Mouse (Mus musculus): ENCODE measurements at regions not wholly inside any gene's neighbourhood (a gene's known extent, or its start where the extent isn't known, plus 50 kb on each side); places are given as distances from the start of the nearest gene placed in this dataset.
"Not testable (repeated sequence)": the region's sequence is repeated elsewhere in the genome, so short reads cannot be mapped to it uniquely, and the experiment has no call there.

DNA sequence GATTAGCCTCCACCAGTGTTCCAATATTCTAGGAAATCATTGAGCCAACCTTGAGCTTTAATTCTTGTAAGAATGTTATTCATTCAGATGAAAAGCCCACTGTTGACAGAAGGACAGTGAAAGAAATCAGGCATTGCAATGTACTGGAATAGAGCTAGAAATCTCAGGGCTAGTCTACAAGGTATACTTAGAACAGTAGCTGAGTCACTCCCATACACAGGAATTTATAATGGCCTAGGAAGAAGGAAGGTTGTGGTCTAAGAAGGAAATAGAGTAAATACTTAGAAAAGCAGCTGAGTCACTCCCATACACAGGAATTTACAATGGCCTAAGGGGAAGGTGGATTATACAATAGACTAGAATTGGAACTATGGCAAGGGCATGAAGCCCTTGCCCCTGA, 174.6 kb downstream of the Fam181b start:
- not testable (repeated sequence) for H3K9me3 ChIP-seq (ENCODE audit: control insufficient read depth, low read length); H3K4me3 ChIP-seq (ENCODE audit: low read depth, low read length); ATAC-seq (ENCODE audit: low read depth); H3K4me1 ChIP-seq (ENCODE audit: control insufficient read depth, insufficient read depth, low read length); H3K4me2 ChIP-seq (ENCODE audit: low read depth, low read length); H3K9ac ChIP-seq (replicated peaks; ENCODE audit: low read depth, low read length); H3K27ac ChIP-seq (ENCODE audit: low read depth, low read length); H3K36me3 ChIP-seq (ENCODE audit: control insufficient read depth, insufficient read depth, low read length); H3K27me3 ChIP-seq (ENCODE audit: control insufficient read depth, insufficient read depth, low read length)

DNA sequence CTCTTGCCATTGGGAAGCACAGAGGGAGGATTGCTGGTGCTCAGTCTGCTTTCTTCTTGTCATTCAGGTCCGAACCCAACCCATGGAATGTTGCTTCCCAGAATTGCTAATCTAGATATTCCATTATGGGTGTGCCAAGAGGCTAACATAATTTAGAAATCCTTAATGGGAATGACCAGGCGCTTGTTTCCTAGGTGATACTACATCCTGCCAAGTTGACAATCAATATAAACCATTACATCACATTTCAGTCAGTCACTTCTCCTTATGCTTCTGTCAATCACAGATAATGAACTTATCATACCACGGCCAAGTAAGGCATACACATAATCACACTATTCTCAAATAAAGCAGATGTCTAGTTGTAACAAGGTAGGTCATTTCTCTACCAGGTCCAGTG, 206.1 kb downstream of the Fam181b start:
- no peak for ATAC-seq (ENCODE audit: low read depth)
- no peak overlapping the region for H3K4me2 ChIP-seq (ENCODE audit: low read depth, low read length)
- WGBS = 92% methylated on average over 3 of the region's 3 CpGs

DNA sequence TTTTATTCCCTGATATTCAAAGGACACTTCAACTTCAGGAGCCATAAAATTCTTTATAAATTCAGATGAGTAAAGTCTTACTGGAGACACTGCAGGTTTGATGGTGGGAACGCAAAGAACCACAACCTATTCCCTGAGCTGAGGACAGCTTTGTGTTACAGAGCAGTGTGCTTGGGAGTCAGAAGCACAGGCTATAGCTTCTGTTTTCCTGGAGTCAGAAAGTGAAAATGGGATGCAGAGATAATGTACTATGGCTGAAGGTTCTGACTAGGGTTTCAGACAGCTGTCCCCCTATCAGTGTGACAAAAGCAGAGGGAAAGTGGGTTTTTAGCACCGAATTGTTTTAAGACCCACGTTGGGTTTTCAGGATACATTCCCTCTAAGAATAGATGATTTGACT, 211.8 kb downstream of the Fam181b start:
- H3K36me3 ChIP-seq (ENCODE audit: control insufficient read depth, insufficient read depth, low read length) = no peaks in the 10 kb centered on the region
- H3K4me2 ChIP-seq (ENCODE audit: low read depth, low read length) = no peak overlapping the region
- no peaks in the 10 kb centered on the region for H3K27me3 ChIP-seq (ENCODE audit: control insufficient read depth, insufficient read depth, low read length)
- H3K4me1 ChIP-seq (ENCODE audit: control insufficient read depth, insufficient read depth, low read length) = no peaks in the 10 kb centered on the region
- 63% methylated on average over 3 of the region's 3 CpGs for WGBS
- H3K4me3 ChIP-seq (ENCODE audit: low read depth, low read length) = no peak overlapping the region
- no peak for ATAC-seq (ENCODE audit: low read depth)
- H3K9ac ChIP-seq (replicated peaks; ENCODE audit: low read depth, low read length) = no peak overlapping the region
- no peaks in the 10 kb centered on the region for H3K9me3 ChIP-seq (ENCODE audit: control insufficient read depth, low read length)
- no peak overlapping the region for H3K27ac ChIP-seq (ENCODE audit: low read depth, low read length)

More for the DNA sequence above, 206.1 kb downstream of the Fam181b start:
- Histone ChIP-seq H3K4me3 (ENCODE audit: low read depth, low read length) (no peak overlapping the region), H3K9me3 (ENCODE audit: control insufficient read depth, low read length) (no peaks in the 10 kb centered on the region), H3K4me1 (ENCODE audit: control insufficient read depth, insufficient read depth, low read length) (no peaks in the 10 kb centered on the region), H3K27me3 (ENCODE audit: control insufficient read depth, insufficient read depth, low read length) (no peaks in the 10 kb centered on the region), H3K9ac (replicated peaks; ENCODE audit: low read depth, low read length) (no peak overlapping the region), H3K36me3 (ENCODE audit: control insufficient read depth, insufficient read depth, low read length) (no peaks in the 10 kb centered on the region), H3K27ac (ENCODE audit: low read depth, low read length) (no peak overlapping the region)

DNA sequence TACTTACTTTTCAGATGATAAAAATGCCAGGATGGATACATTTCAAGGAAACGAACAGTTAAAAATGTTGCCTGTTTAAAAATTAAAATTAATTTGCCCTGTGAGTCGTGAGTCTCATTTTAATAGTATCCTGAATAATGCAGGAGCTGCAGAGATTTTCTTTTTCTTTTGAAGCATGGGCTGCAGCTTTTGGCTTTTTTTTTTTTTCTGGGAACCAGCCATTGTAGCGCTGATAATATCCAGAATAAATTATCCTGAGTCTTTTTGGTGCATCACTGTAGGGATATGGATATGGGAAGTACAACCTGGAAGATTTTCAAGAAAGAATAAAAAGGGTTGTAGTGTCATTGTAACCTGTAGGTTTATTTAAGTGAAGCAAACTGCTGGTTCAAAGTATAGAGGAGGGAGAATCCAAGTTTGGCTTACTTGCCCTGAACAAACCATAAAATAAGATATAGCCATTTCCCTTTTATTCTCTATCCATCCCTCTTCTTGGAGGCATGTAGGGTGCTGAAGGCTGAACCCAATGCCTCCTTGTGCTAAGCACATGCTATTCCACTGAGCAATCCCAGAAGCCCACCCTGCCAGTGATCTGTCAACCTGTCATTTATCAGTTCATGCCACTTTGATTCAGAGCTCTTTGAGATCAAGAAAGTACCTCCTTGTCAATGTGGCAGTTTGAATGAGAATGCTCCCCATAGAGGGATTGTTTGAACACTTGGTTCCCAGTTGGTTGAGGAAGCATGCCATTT, 212.5 kb downstream of the Fam181b start:
- Histone ChIP-seq H3K9me3 (ENCODE audit: control insufficient read depth, low read length) (no peaks in the 10 kb centered on the region), H3K27me3 (ENCODE audit: control insufficient read depth, insufficient read depth, low read length) (no peaks in the 10 kb centered on the region), H3K4me1 (ENCODE audit: control insufficient read depth, insufficient read depth, low read length) (no peaks in the 10 kb centered on the region), H3K36me3 (ENCODE audit: control insufficient read depth, insufficient read depth, low read length) (no peaks in the 10 kb centered on the region), H3K27ac (ENCODE audit: low read depth, low read length) (no peak overlapping the region), H3K4me3 (ENCODE audit: low read depth, low read length) (no peak overlapping the region), H3K9ac (replicated peaks; ENCODE audit: low read depth, low read length) (no peak overlapping the region), H3K4me2 (ENCODE audit: low read depth, low read length) (no peak overlapping the region)
- 55% methylated on average over 3 of the region's 3 CpGs for WGBS
- ATAC-seq (ENCODE audit: low read depth) = no peak

DNA sequence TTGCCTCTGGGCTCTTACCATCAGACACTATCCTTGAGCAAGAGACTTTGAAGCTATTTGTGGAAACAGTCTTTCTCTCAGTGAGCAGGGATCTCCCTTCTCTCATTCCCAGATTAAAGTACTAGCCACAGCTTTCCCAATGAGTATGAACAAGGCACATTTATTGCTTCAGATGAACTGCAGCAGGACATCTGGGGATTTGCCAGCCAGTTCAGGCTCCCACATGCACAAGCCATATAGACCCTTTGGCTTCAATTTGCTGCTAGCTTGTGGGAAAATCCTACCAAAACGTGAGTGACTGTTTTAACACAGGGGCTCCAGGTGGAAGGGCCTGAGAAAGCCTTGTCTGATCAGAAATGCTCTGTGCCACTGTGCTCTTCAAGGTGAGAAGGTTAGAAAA, 233.1 kb downstream of the Fam181b start:
- WGBS = 61% methylated on average over 1 of the region's 1 CpGs
- no peaks in the 10 kb centered on the region for H3K9me3 ChIP-seq (ENCODE audit: control insufficient read depth, low read length)
- no peaks in the 10 kb centered on the region for H3K4me1 ChIP-seq (ENCODE audit: control insufficient read depth, insufficient read depth, low read length)
- H3K4me3 ChIP-seq (ENCODE audit: low read depth, low read length) = no peak overlapping the region
- no peak for ATAC-seq (ENCODE audit: low read depth)
- no peaks in the 10 kb centered on the region for H3K36me3 ChIP-seq (ENCODE audit: control insufficient read depth, insufficient read depth, low read length)
- no peak overlapping the region for H3K4me2 ChIP-seq (ENCODE audit: low read depth, low read length)
- H3K27me3 ChIP-seq (ENCODE audit: control insufficient read depth, insufficient read depth, low read length) = no peaks in the 10 kb centered on the region
- no peak overlapping the region for H3K27ac ChIP-seq (ENCODE audit: low read depth, low read length)
- H3K9ac ChIP-seq (replicated peaks; ENCODE audit: low read depth, low read length) = no peak overlapping the region

DNA sequence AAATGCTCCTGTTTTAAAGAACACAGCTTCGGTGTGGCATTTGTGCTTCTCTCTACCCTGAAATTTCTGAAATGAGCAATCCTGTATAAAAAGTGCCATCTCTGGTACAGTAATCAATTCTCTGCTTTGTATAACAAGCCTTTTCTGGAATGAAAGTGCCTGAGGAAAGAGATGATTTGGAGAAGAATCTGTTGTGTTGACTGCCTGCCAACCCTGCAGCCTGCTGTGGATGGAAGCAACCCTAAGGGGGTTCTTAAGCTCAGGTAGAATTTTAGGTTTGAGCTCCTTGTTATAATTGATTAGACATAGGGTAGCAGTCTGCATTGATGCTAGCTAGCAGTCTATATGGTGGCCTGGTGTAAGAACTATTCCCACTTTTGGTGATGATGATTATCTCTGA, 251.7 kb downstream of the Fam181b start:
- 88% methylated on average over 1 of the region's 1 CpGs for WGBS

DNA sequence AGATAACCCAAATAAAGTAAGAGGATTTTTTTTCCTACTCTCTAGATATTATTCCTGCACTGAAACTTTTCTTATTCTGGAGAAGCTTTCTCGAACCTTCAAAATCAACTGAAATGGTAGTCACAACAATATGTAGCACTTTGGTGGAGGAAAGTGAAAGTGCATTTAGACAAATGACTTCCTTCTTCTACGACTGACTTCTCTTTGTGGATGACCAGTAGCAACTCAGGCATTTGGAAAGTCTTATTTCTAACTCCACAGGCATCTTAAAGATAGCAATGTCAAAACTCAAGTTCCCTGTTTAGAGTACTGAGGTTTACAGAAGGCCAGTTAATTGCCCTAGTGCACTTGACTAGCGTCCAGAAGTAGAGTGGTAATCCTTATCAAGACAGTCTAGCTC, 252.5 kb downstream of the Fam181b start:
- H3K9me3 ChIP-seq (ENCODE audit: control insufficient read depth, low read length) = no peaks in the 10 kb centered on the region
- no peak for ATAC-seq (ENCODE audit: low read depth)
- H3K4me1 ChIP-seq (ENCODE audit: control insufficient read depth, insufficient read depth, low read length) = no peaks in the 10 kb centered on the region
- no peaks in the 10 kb centered on the region for H3K36me3 ChIP-seq (ENCODE audit: control insufficient read depth, insufficient read depth, low read length)
- no peaks in the 10 kb centered on the region for H3K27me3 ChIP-seq (ENCODE audit: control insufficient read depth, insufficient read depth, low read length)
- WGBS = 81% methylated on average over 3 of the region's 3 CpGs
- H3K9ac ChIP-seq (replicated peaks; ENCODE audit: low read depth, low read length) = no peak overlapping the region
- no peak overlapping the region for H3K4me3 ChIP-seq (ENCODE audit: low read depth, low read length)
- H3K4me2 ChIP-seq (ENCODE audit: low read depth, low read length) = no peak overlapping the region
- H3K27ac ChIP-seq (ENCODE audit: low read depth, low read length) = no peak overlapping the region

More for the DNA sequence above, 251.7 kb downstream of the Fam181b start:
- no peak overlapping the region for H3K4me3 ChIP-seq (ENCODE audit: low read depth, low read length)
- no peaks in the 10 kb centered on the region for H3K9me3 ChIP-seq (ENCODE audit: control insufficient read depth, low read length)
- H3K4me1 ChIP-seq (ENCODE audit: control insufficient read depth, insufficient read depth, low read length) = no peaks in the 10 kb centered on the region
- no peaks in the 10 kb centered on the region for H3K27me3 ChIP-seq (ENCODE audit: control insufficient read depth, insufficient read depth, low read length)
- no peak overlapping the region for H3K27ac ChIP-seq (ENCODE audit: low read depth, low read length)
- no peak overlapping the region for H3K9ac ChIP-seq (replicated peaks; ENCODE audit: low read depth, low read length)
- H3K36me3 ChIP-seq (ENCODE audit: control insufficient read depth, insufficient read depth, low read length) = no peaks in the 10 kb centered on the region
- no peak overlapping the region for H3K4me2 ChIP-seq (ENCODE audit: low read depth, low read length)
- no peak for ATAC-seq (ENCODE audit: low read depth)

DNA sequence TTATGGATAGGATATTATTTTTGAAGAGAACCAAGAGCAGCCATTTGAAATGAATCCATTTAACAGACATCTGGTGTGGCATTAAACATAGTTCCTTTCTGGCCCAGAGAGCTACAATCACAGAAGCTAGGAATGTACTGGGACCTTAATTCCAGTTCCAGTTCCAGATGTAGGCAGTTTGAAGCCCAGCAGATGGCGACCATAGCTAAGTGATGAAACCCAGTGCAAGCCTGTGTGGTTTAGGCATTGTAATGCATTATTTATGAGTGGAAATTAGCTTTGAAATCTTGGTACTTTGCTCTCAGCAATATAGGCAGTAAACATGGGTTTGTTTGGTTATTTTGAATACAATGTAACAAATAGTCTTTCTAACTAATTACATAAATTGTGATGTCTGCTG, 256.8 kb downstream of the Fam181b start:
- Histone ChIP-seq H3K4me2 (ENCODE audit: low read depth, low read length) (no peak overlapping the region), H3K27ac (ENCODE audit: low read depth, low read length) (no peak overlapping the region), H3K36me3 (ENCODE audit: control insufficient read depth, insufficient read depth, low read length) (no peaks in the 10 kb centered on the region), H3K4me1 (ENCODE audit: control insufficient read depth, insufficient read depth, low read length) (no peaks in the 10 kb centered on the region), H3K9me3 (ENCODE audit: control insufficient read depth, low read length) (no peaks in the 10 kb centered on the region), H3K27me3 (ENCODE audit: control insufficient read depth, insufficient read depth, low read length) (no peaks in the 10 kb centered on the region), H3K4me3 (ENCODE audit: low read depth, low read length) (no peak overlapping the region), H3K9ac (replicated peaks; ENCODE audit: low read depth, low read length) (no peak overlapping the region)
- peak; percentile 88 for ATAC-seq (ENCODE audit: low read depth)
- 38% methylated on average over 1 of the region's 1 CpGs for WGBS

All from neural tube, embryonic 14.5 days (tissue).